Mouse (Mus musculus) CH12.LX (cell line): ENCODE measurements around the gene Phactr1. TPM values are rescaled to one million over a fixed set of nuclear protein-coding genes. Genes with fewer than 3 reads are reported as not detected.

Experiments used
- DNase-seq: peaks from one replicate; pipeline ENCODE4 v3.0.0-alpha.2; 2013; ENCODE audit errors: extremely low read depth
- H3K27ac ChIP-seq: 2 replicates; pipeline ENCODE4 v1.5.1; 2012; ENCODE audit warnings: low read depth, mild to moderate bottlenecking, control low read depth, moderate library complexity; ENCODE audit not compliant: insufficient read depth
- H3K27me3 ChIP-seq: replicated peaks from 2 replicates; pipeline ENCODE3; 2012; ENCODE audit warnings: inconsistent platforms
- H3K36me3 ChIP-seq, 2 experiments: replicated peaks in 1 of 2; 2 replicates each; pipeline versions ENCODE3 to v1.6.1; 2012; ENCODE audit warnings: inconsistent platforms in 1 of 2, low read length in 1 of 2, mild to moderate bottlenecking in 1 of 2, mixed read lengths in 1 of 2, moderate library complexity in 1 of 2; ENCODE audit not compliant: control insufficient read depth in 1 of 2, insufficient read depth in 1 of 2
- H3K4me1 ChIP-seq, 2 experiments: 2 replicates each; pipeline ENCODE4 v1.6.1; 2012; ENCODE audit warnings: inconsistent platforms in 1 of 2, moderate library complexity in 1 of 2; ENCODE audit not compliant: insufficient read depth in 2 of 2, control insufficient read depth in 1 of 2
- H3K4me2 ChIP-seq: 2 replicates; pipeline ENCODE4 v1.6.1; 2012; ENCODE audit warnings: low read depth, mild to moderate bottlenecking, control low read depth; ENCODE audit not compliant: poor library complexity, insufficient read depth, severe bottlenecking
- H3K4me3 ChIP-seq, 3 experiments: fragments of 150-350 bp in 1 of 3; sonication (generic) in 1 of 3; replicated peaks in 1 of 3; 2 replicates each; pipeline versions ENCODE3 to v1.5.1; 2011 to 2012; ENCODE audit warnings: low read depth in 2 of 3, low read length in 2 of 3, mild to moderate bottlenecking in 2 of 3, moderate library complexity in 2 of 3, control low read depth in 1 of 3, improper control_type of control experiment in 1 of 3, inconsistent platforms in 1 of 3, mixed read lengths in 1 of 3; ENCODE audit not compliant: poor library complexity in 1 of 3
- H3K79me2 ChIP-seq: replicated peaks from 2 replicates; pipeline ENCODE4 v1.6.1; 2012; ENCODE audit warnings: mild to moderate bottlenecking, moderate library complexity; ENCODE audit not compliant: control insufficient read depth, poor library complexity, insufficient read depth, severe bottlenecking; ENCODE audit errors: extremely low read depth
- H3K9ac ChIP-seq: 2 replicates; pipeline ENCODE4 v1.6.1; 2012; ENCODE audit warnings: low read depth, mild to moderate bottlenecking, control low read depth, moderate library complexity; ENCODE audit not compliant: insufficient read depth
- H3K9me3 ChIP-seq: replicated peaks from 2 replicates; pipeline ENCODE3; 2012; ENCODE audit warnings: low read length, inconsistent platforms, mixed read lengths
- BHLHE40 ChIP-seq: IDR thresholded peaks from 2 replicates; pipeline ENCODE4 v1.6.1; 2011; ENCODE audit warnings: mild to moderate bottlenecking, low read depth, low read length, improper control_type of control experiment
- CHD1 ChIP-seq: IDR thresholded peaks from 2 replicates; pipeline ENCODE4 v1.6.1; 2012; ENCODE audit warnings: low read depth, low read length, improper control_type of control experiment, inconsistent platforms
- CHD2 ChIP-seq: IDR thresholded peaks from 2 replicates; pipeline ENCODE4 v1.6.1; 2011; ENCODE audit warnings: low read length, improper control_type of control experiment
- E2F4 ChIP-seq: IDR thresholded peaks from 2 replicates; pipeline ENCODE4 v1.6.1; 2011; ENCODE audit warnings: low read depth, low read length, improper control_type of control experiment; ENCODE audit not compliant: insufficient replicate concordance
- IRF4 ChIP-seq: IDR thresholded peaks from 2 replicates; pipeline ENCODE4 v1.6.1; 2014; ENCODE audit warnings: low read depth, mild to moderate bottlenecking, inconsistent platforms, low read length, improper control_type of control experiment
- KAT2A ChIP-seq: IDR thresholded peaks from 2 replicates; pipeline ENCODE4 v1.6.1; 2012; ENCODE audit warnings: low read length, improper control_type of control experiment, inconsistent platforms; ENCODE audit not compliant: insufficient replicate concordance
- MXI1 ChIP-seq: IDR thresholded peaks from 2 replicates; pipeline ENCODE4 v1.6.1; 2011; ENCODE audit warnings: mild to moderate bottlenecking, low read depth, low read length, improper control_type of control experiment
- NELFE ChIP-seq: IDR thresholded peaks from 2 replicates; pipeline ENCODE4 v1.6.1; 2011; ENCODE audit warnings: low read depth, low read length, improper control_type of control experiment
- NRF1 ChIP-seq: IDR thresholded peaks from 2 replicates; pipeline ENCODE4 v1.6.1; 2014; ENCODE audit warnings: low read depth, mild to moderate bottlenecking, inconsistent platforms, low read length, improper control_type of control experiment, moderate library complexity
- PAX5 ChIP-seq: IDR thresholded peaks from 2 replicates; pipeline ENCODE4 v1.6.1; 2012; ENCODE audit warnings: low read length, inconsistent platforms, mixed read lengths
- POLR2AphosphoS2 ChIP-seq: IDR thresholded peaks from 2 replicates; pipeline ENCODE4 v1.6.1; 2011; ENCODE audit warnings: low read depth, low read length, improper control_type of control experiment
- RCOR1 ChIP-seq: conservative IDR thresholded peaks from 2 replicates; pipeline ENCODE4 v1.6.1; 2012; ENCODE audit warnings: low read depth, mild to moderate bottlenecking, inconsistent platforms, low read length, improper control_type of control experiment
- SIN3A ChIP-seq: IDR thresholded peaks from 2 replicates; pipeline ENCODE4 v1.6.1; 2012; ENCODE audit warnings: low read length, improper control_type of control experiment, inconsistent platforms
- TCF12 ChIP-seq: IDR thresholded peaks from 2 replicates; pipeline ENCODE4 v1.6.1; 2014; ENCODE audit warnings: low read depth, mild to moderate bottlenecking, inconsistent platforms, low read length, improper control_type of control experiment
- ZMIZ1 ChIP-seq: IDR thresholded peaks from 2 replicates; pipeline ENCODE4 v1.6.1; 2012; ENCODE audit warnings: low read depth, mild to moderate bottlenecking, inconsistent platforms, low read length, improper control_type of control experiment
- dilution Hi-C: fragments of 300-500 bp; cut with MboI; formaldehyde crosslinking; loops from 2 replicates; pipeline ENCODE4 v1.14.3; 2020; ENCODE audit warnings: low sequenced_read_pairs; ENCODE audit not compliant: extremely low pct_unique_long_range_greater_than_20kb, extremely low pct_ligation_motif_present
- in situ Hi-C: fragments of 300-500 bp; cut with MboI; formaldehyde crosslinking; loops from 3 replicates; pipeline ENCODE4 v1.14.3; 2019; ENCODE audit warnings: low sequenced_read_pairs, low pct_ligation_motif_present, low pct_unique_long_range_greater_than_20kb, mixed read lengths
- polyA plus RNA-seq: library from polyadenylated mRNA; unstranded; fragments of >175 nt; gene quantifications from 2 replicates; pipeline ENCODE4 v1.2.1, GENCODE M21; 2012; ENCODE audit warnings: low read depth; ENCODE audit not compliant: insufficient read length
- total RNA-seq, 2 experiments: library from RNA; depleted of rRNA; stranded (reverse); fragments of 300-350 nt in 1 of 2; fragments of >200 nt in 1 of 2; gene quantifications; 2 replicates each; pipeline ENCODE4 v1.2.3; 2012 to 2014

Gene Phactr1
- total and polyA plus RNA-seq, 3 experiments, result 2.0 to 6.1 (median 3.1) TPM

DNA sequence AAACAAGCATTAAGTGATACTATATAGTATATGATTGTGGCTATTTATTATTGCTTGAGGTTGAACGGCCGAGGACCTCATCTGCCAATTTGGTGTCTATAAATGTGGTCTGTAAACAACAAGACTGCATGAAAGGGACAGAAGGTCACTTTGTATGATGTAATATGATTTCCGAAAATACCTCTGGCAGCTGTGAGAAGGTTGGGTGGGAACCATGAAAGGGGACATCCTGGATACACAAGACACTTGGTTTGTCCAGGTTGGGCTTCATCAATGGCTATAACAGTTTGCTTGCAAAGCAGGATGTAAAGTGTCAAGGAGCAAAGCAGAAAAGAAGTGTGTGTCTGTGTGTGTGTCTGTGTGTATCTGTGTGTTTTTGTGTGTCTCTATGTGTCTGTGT, 329.2 kb downstream of the Phactr1 start:
- dilution Hi-C loops, result no loop called here
- no peak overlapping the region for H3K4me2 ChIP-seq
- no peaks in the 10 kb centered on the region for H3K79me2 ChIP-seq
- H3K9me3 ChIP-seq, result no peaks in the 10 kb centered on the region
- H3K4me3 ChIP-seq, result no peak overlapping the region
- H3K9ac ChIP-seq, result no peak overlapping the region
- no peak for DNase-seq
- TF ChIP-seq NRF1 (no peak), NELFE (no peak), ZMIZ1 (no peak), PAX5 (no peak), CHD1 (no peak), BHLHE40 (no peak), SIN3A (no peak), TCF12 (no peak)
- TF ChIP-seq, all 38 proteins: peak for 0
- Histone ChIP-seq H3K4me1 (no peaks in the 10 kb centered on the region), H3K36me3 (no peaks in the 10 kb centered on the region), H3K27ac (no peak overlapping the region), H3K27me3 (no peaks in the 10 kb centered on the region)
- in situ Hi-C loops, result no loop called here

DNA sequence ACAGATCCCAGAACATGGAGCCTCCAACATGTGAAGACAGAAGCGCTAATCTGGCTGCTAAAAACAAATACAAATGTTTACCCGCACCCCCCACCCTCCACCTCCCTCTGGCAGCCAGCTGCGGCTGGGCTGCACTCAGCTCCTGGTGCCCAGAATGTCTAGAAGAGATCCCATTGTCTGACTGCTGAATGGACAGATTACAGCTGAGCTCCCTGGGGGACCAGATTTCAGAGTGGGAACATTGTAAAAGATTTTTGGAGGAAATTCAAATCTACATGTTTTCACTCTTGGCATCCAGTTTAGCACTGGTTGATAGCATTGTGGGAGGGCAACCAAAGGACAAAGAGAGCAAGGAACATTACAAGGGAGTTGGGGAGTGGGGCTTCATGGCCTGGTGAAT, 331.1 kb downstream of the Phactr1 start:
- Histone ChIP-seq H3K27ac (no peak overlapping the region), H3K79me2 (no peaks in the 10 kb centered on the region)

DNA sequence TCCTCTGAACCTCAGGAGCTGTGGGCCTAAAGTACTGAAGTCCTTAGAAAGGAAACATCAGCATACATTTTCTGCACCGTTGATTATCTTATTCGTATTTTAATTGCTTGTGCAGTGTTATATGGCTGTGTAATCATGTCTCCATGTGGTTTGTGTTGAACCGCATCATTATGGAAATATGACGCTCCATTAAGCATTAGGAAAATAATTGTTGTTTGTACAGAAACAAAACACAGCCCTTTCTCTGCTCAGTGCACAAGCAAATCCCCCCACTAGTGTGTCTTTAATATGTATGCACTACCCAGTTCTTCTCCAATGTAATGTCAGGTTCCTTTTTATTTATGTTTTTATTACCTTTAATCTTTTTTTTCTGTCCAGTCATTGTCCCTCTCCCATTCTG, 333.6 kb downstream of the Phactr1 start:
- Histone ChIP-seq H3K4me2 (no peak overlapping the region), H3K4me1 (peaks cover 0 to 4% of the 10 kb centered on the region in 2 experiments; a peak in 2 of 4 replicates), H3K4me3 (no peak overlapping the region), H3K9me3 (no peaks in the 10 kb centered on the region), H3K9ac (no peak overlapping the region), H3K27me3 (no peaks in the 10 kb centered on the region), H3K36me3 (no peaks in the 10 kb centered on the region), H3K27ac (no peak overlapping the region), H3K79me2 (no peaks in the 10 kb centered on the region)
- in situ Hi-C loops, result no loop called here
- dilution Hi-C loops, result no loop called here
- TF ChIP-seq MXI1 (no peak), IRF4 (no peak), ZMIZ1 (no peak), E2F4 (no peak), RCOR1 (no peak)
- DNase-seq, result no peak

More for the DNA sequence above, 331.1 kb downstream of the Phactr1 start:
- TF ChIP-seq SIN3A (no peak), POLR2AphosphoS2 (no peak), BHLHE40 (no peak), CHD2 (no peak), KAT2A (no peak)
- no peaks in the 10 kb centered on the region for H3K4me1 ChIP-seq
- no peak overlapping the region for H3K9ac ChIP-seq
- no peak overlapping the region for H3K4me2 ChIP-seq
- dilution Hi-C loops (no loop called here), in situ Hi-C loops (no loop called here)
- H3K4me3 ChIP-seq, result no peak overlapping the region
- no peak for DNase-seq
- H3K27me3 ChIP-seq, result no peaks in the 10 kb centered on the region
- no peaks in the 10 kb centered on the region for H3K9me3 ChIP-seq
- no peaks in the 10 kb centered on the region for H3K36me3 ChIP-seq
